Mouse (Mus musculus) stomach, postnatal 0 days (tissue): ENCODE measurements around the gene Ptch1.

Source experiments
- CTCF ChIP-seq: IDR thresholded peaks from 2 replicates; pipeline ENCODE4 v1.5.1; 2016; ENCODE audit warnings: antibody characterized with exemption, low read depth, mild to moderate bottlenecking, moderate library complexity
- EP300 ChIP-seq: optimal IDR thresholded peaks from 2 replicates; pipeline ENCODE3; 2016; ENCODE audit warnings: antibody characterized with exemption

DNA sequence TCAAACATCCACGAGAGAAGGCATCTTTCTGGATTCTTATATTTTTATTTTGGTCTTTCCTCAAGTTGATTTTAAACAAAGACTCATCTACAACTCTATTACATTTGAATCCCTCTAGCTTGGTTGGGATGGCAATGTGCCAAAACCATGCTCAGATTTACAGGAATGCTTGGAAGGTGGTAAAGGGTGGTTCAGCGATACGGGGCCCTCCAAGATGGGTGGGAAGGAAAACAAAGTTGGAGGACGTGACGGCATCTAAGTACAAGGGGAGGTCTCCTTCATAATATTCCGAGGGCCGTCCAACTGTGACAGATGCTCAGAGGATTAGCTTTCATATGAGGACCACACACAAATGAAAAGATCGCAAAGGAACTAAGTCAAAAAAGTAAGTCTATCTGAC, 98.0 kb downstream of the Ptch1 start:
- no peak for TF ChIP-seq CTCF
- no peak for TF ChIP-seq EP300
